Mouse (Mus musculus): ENCODE measurements around the gene Fam45a. TPM values are rescaled to one million over a fixed set of nuclear protein-coding genes. Genes with fewer than 3 reads are reported as not detected.
"Not testable (repeated sequence)": the region's sequence is repeated elsewhere in the genome, so short reads cannot be mapped to it uniquely, and the experiment has no call there.

Gene Fam45a
- polyA plus RNA-seq, 2 experiments = 11.8 to 25.7 TPM

GRCm38 (mm10) chr19:60818677-60819076, 7.3 kb downstream of the Fam45a start:
- no peak overlapping the region for H3K9ac ChIP-seq (replicated peaks)
- no peak overlapping the region for H3K4me3 ChIP-seq (ENCODE audit: insufficient read depth in 1 of 2, low read depth in 2 of 2, low read length in 2 of 2)
- H3K27me3 ChIP-seq (ENCODE audit: control insufficient read depth, insufficient read depth, low read length) = no peaks in the 10 kb centered on the region
- H3K4me1 ChIP-seq (replicated peaks; ENCODE audit: control insufficient read depth in 2 of 2, insufficient read depth in 2 of 2, low read length in 1 of 2) = peaks cover 0 to 4% of the 10 kb centered on the region in 2 experiments; a peak in 2 of 4 replicates
- H3K36me3 ChIP-seq (replicated peaks; ENCODE audit: control insufficient read depth, insufficient read depth, low read depth) = peaks cover 63% of the 10 kb centered on the region
- H3K4me2 ChIP-seq (ENCODE audit: low read depth) = no peak overlapping the region
- H3K9me3 ChIP-seq (ENCODE audit: control insufficient read depth, low read length) = no peaks in the 10 kb centered on the region
- H3K27ac ChIP-seq = no peak overlapping the region
- ATAC-seq (ENCODE audit: insufficient read depth) (no peak), DNase-seq (ENCODE audit: low read depth in 3 of 3, low spot score in 3 of 3) (no peak)
- TF ChIP-seq EP300 (IDR thresholded peaks at IDR 0.05; ENCODE audit: low read depth) (no peak), CTCF (IDR thresholded peaks at IDR 0.05; ENCODE audit: low read depth) (no peak)
- WGBS (ENCODE audit: insufficient replicate concordance) = 53% methylated on average over 6 of the region's 6 CpGs

- peaks cover 3 to 5% of the 10 kb centered on the region in 2 experiments for H3K4me1 ChIP-seq (replicated peaks; ENCODE audit: control insufficient read depth in 2 of 2, insufficient read depth in 2 of 2, low read length in 1 of 2)
- peak; percentile 93 for TF ChIP-seq CTCF (IDR thresholded peaks at IDR 0.05; ENCODE audit: low read depth)
- no peak for TF ChIP-seq EP300 (IDR thresholded peaks at IDR 0.05; ENCODE audit: low read depth)
- H3K9me3 ChIP-seq (ENCODE audit: control insufficient read depth, low read length) = no peaks in the 10 kb centered on the region
- peak; percentile 65 to 70 (median 66) for DNase-seq (ENCODE audit: low read depth in 3 of 3, low spot score in 3 of 3)
- peaks cover 35% of the 10 kb centered on the region for H3K36me3 ChIP-seq (replicated peaks; ENCODE audit: control insufficient read depth, insufficient read depth, low read depth)
- no peak overlapping the region for H3K9ac ChIP-seq (replicated peaks)
- H3K4me2 ChIP-seq (ENCODE audit: low read depth) = no peak overlapping the region
- WGBS (ENCODE audit: insufficient replicate concordance) = 21% methylated on average over 1 of the region's 1 CpGs
- H3K27me3 ChIP-seq (ENCODE audit: control insufficient read depth, insufficient read depth, low read length) = no peaks in the 10 kb centered on the region
- no peak overlapping the region for H3K4me3 ChIP-seq (ENCODE audit: insufficient read depth in 1 of 2, low read depth in 2 of 2, low read length in 2 of 2)
- peak; percentile 63; the same call in 1 of the 2 replicates for ATAC-seq (ENCODE audit: insufficient read depth)
- no peak overlapping the region for H3K27ac ChIP-seq
Measured at GRCm38 (mm10) chr19:60837747-60838146, 26.4 kb downstream of the Fam45a start.

GRCm38 (mm10) chr19:60843324-60843723, 31.9 kb downstream of the Fam45a start:
- Histone ChIP-seq H3K27ac (peak overlapping the region; percentile 18), H3K4me1 (replicated peaks; ENCODE audit: control insufficient read depth in 2 of 2, insufficient read depth in 2 of 2, low read length in 1 of 2) (peaks cover 18 to 19% of the 10 kb centered on the region in 2 experiments), H3K9me3 (ENCODE audit: control insufficient read depth, low read length) (no peaks in the 10 kb centered on the region), H3K4me3 (ENCODE audit: insufficient read depth in 1 of 2, low read depth in 2 of 2, low read length in 2 of 2) (no peak overlapping the region), H3K9ac (replicated peaks) (no peak overlapping the region; the same call in none of the 2 replicates), H3K36me3 (replicated peaks; ENCODE audit: control insufficient read depth, insufficient read depth, low read depth) (peaks cover 7% of the 10 kb centered on the region; the same call in 1 of the 2 replicates), H3K4me2 (ENCODE audit: low read depth) (peak overlapping the region; percentile 39), H3K27me3 (ENCODE audit: control insufficient read depth, insufficient read depth, low read length) (no peaks in the 10 kb centered on the region)
- DNase-seq (ENCODE audit: low read depth in 3 of 3, low spot score in 3 of 3) (peak; percentile 35 to 48 (median 39)), ATAC-seq (ENCODE audit: insufficient read depth) (peak; percentile 85)
- TF ChIP-seq EP300 (IDR thresholded peaks at IDR 0.05; ENCODE audit: low read depth) (peak; percentile 81), CTCF (IDR thresholded peaks at IDR 0.05; ENCODE audit: low read depth) (no peak)

GRCm38 (mm10) chr19:60845731-60846130, 34.3 kb downstream of the Fam45a start:
- TF ChIP-seq EP300 (IDR thresholded peaks at IDR 0.05; ENCODE audit: low read depth) (no peak), CTCF (IDR thresholded peaks at IDR 0.05; ENCODE audit: low read depth) (no peak)
- H3K4me1 ChIP-seq (replicated peaks; ENCODE audit: control insufficient read depth in 2 of 2, insufficient read depth in 2 of 2, low read length in 1 of 2) = peaks cover 18 to 19% of the 10 kb centered on the region in 2 experiments
- no peak for DNase-seq (ENCODE audit: low read depth in 3 of 3, low spot score in 3 of 3)
- no peak overlapping the region for H3K4me2 ChIP-seq (ENCODE audit: low read depth)
- no peaks in the 10 kb centered on the region for H3K36me3 ChIP-seq (replicated peaks; ENCODE audit: control insufficient read depth, insufficient read depth, low read depth)
- H3K27ac ChIP-seq = no peak overlapping the region
- H3K9me3 ChIP-seq (ENCODE audit: control insufficient read depth, low read length) = no peaks in the 10 kb centered on the region
- ATAC-seq (ENCODE audit: insufficient read depth) = no peak
- H3K4me3 ChIP-seq (ENCODE audit: insufficient read depth in 1 of 2, low read depth in 2 of 2, low read length in 2 of 2) = no peak overlapping the region
- no peak overlapping the region for H3K9ac ChIP-seq (replicated peaks)
- H3K27me3 ChIP-seq (ENCODE audit: control insufficient read depth, insufficient read depth, low read length) = no peaks in the 10 kb centered on the region

GRCm38 (mm10) chr19:60860868-60861700, 49.7 kb downstream of the Fam45a start, which contains the start of gene Sfxn4:
Sfxn4 (minus strand) TSS chr19:60861479.
- DNase-seq (ENCODE audit: low read depth in 3 of 3, low spot score in 3 of 3) = peak; percentile 86 to 89 (median 86)
- TF ChIP-seq EP300 (IDR thresholded peaks at IDR 0.05; ENCODE audit: low read depth) (peak; percentile 16; the same call in 1 of the 2 replicates), CTCF (IDR thresholded peaks at IDR 0.05; ENCODE audit: low read depth) (no peak)
- 3% methylated on average over 30 of the region's 30 CpGs for WGBS (ENCODE audit: insufficient replicate concordance)
- H3K4me2 ChIP-seq (ENCODE audit: low read depth) = peak within 1 kb of the TSS; percentile 87
- H3K4me1 ChIP-seq (replicated peaks; ENCODE audit: control insufficient read depth in 2 of 2, insufficient read depth in 2 of 2, low read length in 1 of 2) = peaks cover 2 to 5% of the 10 kb centered on the region in 2 experiments
- H3K36me3 ChIP-seq (replicated peaks; ENCODE audit: control insufficient read depth, insufficient read depth, low read depth) = peaks cover 28% of the 10 kb centered on the region
- H3K27ac ChIP-seq = peak within 1 kb of the TSS; percentile 68
- H3K4me3 ChIP-seq (ENCODE audit: insufficient read depth in 1 of 2, low read depth in 2 of 2, low read length in 2 of 2) = peak within 1 kb of the TSS; percentile 54 to 70
- peak within 1 kb of the TSS; percentile 64 for H3K9ac ChIP-seq (replicated peaks)
- H3K9me3 ChIP-seq (ENCODE audit: control insufficient read depth, low read length) = no peaks in the 10 kb centered on the region
- ATAC-seq (ENCODE audit: insufficient read depth) = peak; percentile 97
- no peaks in the 10 kb centered on the region for H3K27me3 ChIP-seq (ENCODE audit: control insufficient read depth, insufficient read depth, low read length)

GRCm38 (mm10) chr19:60866169-60866568, 54.8 kb downstream of the Fam45a start:
- not testable (repeated sequence) for H3K4me3 ChIP-seq (ENCODE audit: insufficient read depth in 1 of 2, low read depth in 2 of 2, low read length in 2 of 2); H3K9ac ChIP-seq (replicated peaks); H3K9me3 ChIP-seq (ENCODE audit: control insufficient read depth, low read length); H3K27ac ChIP-seq; H3K27me3 ChIP-seq (ENCODE audit: control insufficient read depth, insufficient read depth, low read length); H3K4me1 ChIP-seq (replicated peaks; ENCODE audit: control insufficient read depth in 2 of 2, insufficient read depth in 2 of 2, low read length in 1 of 2); ATAC-seq (ENCODE audit: insufficient read depth); H3K4me2 ChIP-seq (ENCODE audit: low read depth); DNase-seq (ENCODE audit: low read depth in 3 of 3, low spot score in 3 of 3)
- peaks cover 74% of the 10 kb centered on the region for H3K36me3 ChIP-seq (replicated peaks; ENCODE audit: control insufficient read depth, insufficient read depth, low read depth)
- 91% methylated on average over 4 of the region's 4 CpGs for WGBS (ENCODE audit: insufficient replicate concordance)
